Mouse (Mus musculus): ENCODE results near the gene Emc10. TPM values are rescaled to one million over a fixed set of nuclear protein-coding genes. Genes with fewer than 3 reads are reported as not detected.

The Emc10 gene
- polyA plus RNA-seq, 1 experiment from 2014 or later, result 77.2 TPM

DNA sequence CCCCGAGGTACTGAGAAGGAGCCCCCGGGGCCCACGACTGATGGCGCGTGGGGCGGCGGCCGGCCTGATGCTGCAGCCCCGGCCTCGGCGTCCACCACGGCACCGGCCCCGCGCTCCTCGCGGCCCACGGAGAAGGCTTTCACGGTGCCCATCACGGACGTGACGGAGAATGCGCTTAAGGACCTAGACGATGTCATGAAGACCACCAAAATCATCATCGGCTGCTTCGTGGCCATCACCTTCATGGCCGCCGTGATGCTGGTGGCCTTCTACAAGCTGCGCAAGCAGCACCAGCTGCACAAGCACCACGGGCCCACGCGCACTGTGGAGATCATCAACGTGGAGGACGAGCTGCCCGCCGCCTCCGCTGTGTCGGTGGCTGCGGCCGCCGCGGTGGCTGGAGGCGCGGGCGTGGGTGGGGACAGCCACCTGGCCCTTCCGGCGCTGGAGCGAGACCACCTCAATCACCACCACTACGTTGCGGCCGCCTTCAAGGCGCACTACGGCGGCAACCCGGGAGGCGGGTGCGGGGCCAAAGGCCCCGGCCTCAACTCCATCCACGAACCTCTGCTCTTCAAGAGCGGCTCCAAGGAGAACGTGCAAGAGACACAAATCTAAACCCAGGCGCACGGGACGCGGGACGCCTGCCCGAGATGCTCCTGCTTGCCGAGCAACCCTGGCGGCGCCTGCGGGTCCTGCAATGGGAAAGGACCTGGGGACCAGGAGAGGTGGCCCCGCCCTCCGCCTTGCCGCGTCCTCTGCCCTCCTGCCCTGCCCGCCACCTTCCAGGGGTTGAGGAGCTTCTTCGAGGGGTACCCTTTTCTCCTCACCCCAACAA, 33.9 kb downstream of the Emc10 start:
- no peaks in the 10 kb centered on the region for H3K36me3 ChIP-seq (ENCODE audit: control insufficient read depth, insufficient read depth, low read length)
- H3K9ac ChIP-seq (ENCODE audit: low read depth, low read length), result peak overlapping the region; percentile 6; the same call in 1 of the 2 replicates
- H3K27me3 ChIP-seq (replicated peaks; ENCODE audit: control insufficient read depth, insufficient read depth, low read length), result peaks cover 40% of the 10 kb centered on the region
- H3K4me2 ChIP-seq (ENCODE audit: low read depth, low read length), result peak overlapping the region; percentile 27
- H3K4me3 ChIP-seq (ENCODE audit: low read length), result peak overlapping the region; percentile 28
- peaks cover 12% of the 10 kb centered on the region for H3K4me1 ChIP-seq (ENCODE audit: control insufficient read depth, insufficient read depth, low read length)
- no peak for ATAC-seq
- WGBS, result 12% methylated on average over 76 of the region's 77 CpGs
- H3K9me3 ChIP-seq (ENCODE audit: control insufficient read depth, low read length), result no peaks in the 10 kb centered on the region
- no peak overlapping the region for H3K27ac ChIP-seq (ENCODE audit: low read length)

DNA sequence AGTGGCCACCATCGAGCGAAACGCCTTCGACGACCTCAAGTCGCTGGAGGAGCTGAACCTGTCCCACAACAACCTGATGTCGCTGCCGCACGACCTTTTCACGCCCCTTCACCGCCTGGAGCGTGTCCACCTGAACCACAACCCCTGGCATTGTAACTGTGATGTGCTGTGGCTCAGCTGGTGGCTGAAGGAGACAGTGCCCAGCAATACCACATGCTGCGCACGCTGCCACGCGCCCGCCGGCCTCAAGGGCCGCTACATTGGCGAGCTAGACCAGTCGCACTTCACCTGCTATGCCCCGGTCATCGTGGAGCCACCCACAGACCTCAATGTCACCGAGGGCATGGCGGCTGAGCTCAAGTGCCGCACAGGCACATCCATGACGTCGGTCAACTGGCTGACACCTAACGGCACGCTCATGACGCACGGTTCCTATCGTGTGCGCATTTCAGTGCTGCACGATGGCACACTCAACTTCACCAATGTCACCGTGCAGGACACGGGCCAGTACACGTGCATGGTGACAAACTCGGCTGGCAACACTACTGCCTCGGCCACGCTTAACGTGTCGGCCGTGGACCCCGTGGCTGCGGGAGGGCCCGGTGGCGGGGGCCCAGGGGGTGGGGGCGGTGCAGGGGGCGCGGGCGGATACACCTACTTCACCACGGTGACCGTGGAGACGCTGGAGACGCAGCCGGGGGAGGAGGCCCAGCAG, 34.7 kb downstream of the Emc10 start:
- no peaks in the 10 kb centered on the region for H3K9me3 ChIP-seq (ENCODE audit: control insufficient read depth, low read length)
- H3K4me2 ChIP-seq (ENCODE audit: low read depth, low read length), result no peak overlapping the region
- H3K4me1 ChIP-seq (ENCODE audit: control insufficient read depth, insufficient read depth, low read length), result peaks cover 12% of the 10 kb centered on the region
- no peak for ATAC-seq
- H3K9ac ChIP-seq (ENCODE audit: low read depth, low read length), result no peak overlapping the region
- H3K36me3 ChIP-seq (ENCODE audit: control insufficient read depth, insufficient read depth, low read length), result no peaks in the 10 kb centered on the region
- 43% methylated on average over 57 of the region's 57 CpGs for WGBS
- no peak overlapping the region for H3K4me3 ChIP-seq (ENCODE audit: low read length)
- H3K27ac ChIP-seq (ENCODE audit: low read length), result no peak overlapping the region
- H3K27me3 ChIP-seq (replicated peaks; ENCODE audit: control insufficient read depth, insufficient read depth, low read length), result peaks cover 40% of the 10 kb centered on the region

DNA sequence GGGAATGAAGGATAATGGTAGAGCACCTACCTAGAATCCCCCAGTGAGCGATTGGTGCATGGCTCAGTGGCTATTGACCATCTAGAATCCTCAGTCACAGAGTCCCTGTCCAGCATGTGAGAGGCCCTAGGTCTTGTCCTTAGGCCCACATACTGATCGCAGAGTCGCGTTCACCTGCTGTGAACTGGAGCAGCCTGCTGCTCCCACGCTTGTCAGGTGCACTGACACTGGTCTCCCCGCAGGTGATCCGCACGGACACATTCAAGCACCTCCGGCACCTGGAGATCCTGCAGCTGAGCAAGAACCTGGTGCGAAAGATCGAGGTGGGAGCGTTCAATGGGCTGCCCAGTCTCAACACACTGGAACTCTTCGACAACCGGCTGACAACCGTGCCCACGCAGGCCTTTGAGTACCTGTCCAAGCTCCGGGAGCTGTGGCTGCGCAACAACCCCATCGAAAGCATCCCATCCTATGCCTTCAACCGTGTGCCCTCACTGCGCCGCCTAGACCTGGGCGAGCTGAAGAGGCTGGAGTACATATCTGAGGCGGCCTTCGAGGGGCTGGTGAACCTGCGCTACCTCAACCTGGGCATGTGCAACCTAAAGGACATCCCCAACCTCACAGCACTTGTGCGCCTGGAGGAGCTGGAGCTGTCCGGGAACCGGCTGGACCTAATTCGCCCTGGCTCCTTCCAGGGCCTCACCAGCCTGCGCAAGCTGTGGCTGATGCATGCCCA, 35.4 kb downstream of the Emc10 start:
- no peak for ATAC-seq
- Histone ChIP-seq H3K36me3 (ENCODE audit: control insufficient read depth, insufficient read depth, low read length) (no peaks in the 10 kb centered on the region), H3K4me1 (ENCODE audit: control insufficient read depth, insufficient read depth, low read length) (peaks cover 12% of the 10 kb centered on the region), H3K27ac (ENCODE audit: low read length) (no peak overlapping the region), H3K4me2 (ENCODE audit: low read depth, low read length) (no peak overlapping the region), H3K9ac (ENCODE audit: low read depth, low read length) (no peak overlapping the region), H3K27me3 (replicated peaks; ENCODE audit: control insufficient read depth, insufficient read depth, low read length) (peaks cover 40% of the 10 kb centered on the region), H3K9me3 (ENCODE audit: control insufficient read depth, low read length) (no peaks in the 10 kb centered on the region), H3K4me3 (ENCODE audit: low read length) (no peak overlapping the region)
- WGBS, result 63% methylated on average over 31 of the region's 31 CpGs

DNA sequence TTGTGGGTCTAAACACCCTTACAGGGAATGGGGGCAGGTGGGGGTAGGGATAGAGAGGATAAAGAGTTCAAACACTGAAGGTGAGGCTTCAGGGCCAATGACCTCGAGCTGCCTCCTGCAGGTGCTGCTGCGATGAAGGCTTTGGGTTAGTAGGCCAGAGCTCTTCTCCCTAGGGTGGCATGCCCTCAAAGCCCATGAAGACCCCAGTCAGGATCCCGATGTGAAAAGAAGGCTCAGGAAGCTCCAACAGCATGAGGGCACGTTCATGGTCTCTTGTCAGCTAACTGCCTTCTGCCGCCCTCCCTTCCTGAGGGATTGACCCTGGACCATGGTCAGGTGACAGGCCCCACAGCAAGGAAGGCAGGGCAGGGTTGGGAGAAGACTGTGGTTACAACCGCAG, 36.3 kb downstream of the Emc10 start:
- peaks cover 40% of the 10 kb centered on the region for H3K27me3 ChIP-seq (replicated peaks; ENCODE audit: control insufficient read depth, insufficient read depth, low read length)
- H3K4me3 ChIP-seq (ENCODE audit: low read length), result no peak overlapping the region
- no peak for ATAC-seq
- WGBS, result 69% methylated on average over 6 of the region's 6 CpGs
- no peaks in the 10 kb centered on the region for H3K9me3 ChIP-seq (ENCODE audit: control insufficient read depth, low read length)
- no peak overlapping the region for H3K27ac ChIP-seq (ENCODE audit: low read length)
- H3K4me1 ChIP-seq (ENCODE audit: control insufficient read depth, insufficient read depth, low read length), result peaks cover 7% of the 10 kb centered on the region
- H3K4me2 ChIP-seq (ENCODE audit: low read depth, low read length), result no peak overlapping the region
- no peaks in the 10 kb centered on the region for H3K36me3 ChIP-seq (ENCODE audit: control insufficient read depth, insufficient read depth, low read length)
- no peak overlapping the region for H3K9ac ChIP-seq (ENCODE audit: low read depth, low read length)

DNA sequence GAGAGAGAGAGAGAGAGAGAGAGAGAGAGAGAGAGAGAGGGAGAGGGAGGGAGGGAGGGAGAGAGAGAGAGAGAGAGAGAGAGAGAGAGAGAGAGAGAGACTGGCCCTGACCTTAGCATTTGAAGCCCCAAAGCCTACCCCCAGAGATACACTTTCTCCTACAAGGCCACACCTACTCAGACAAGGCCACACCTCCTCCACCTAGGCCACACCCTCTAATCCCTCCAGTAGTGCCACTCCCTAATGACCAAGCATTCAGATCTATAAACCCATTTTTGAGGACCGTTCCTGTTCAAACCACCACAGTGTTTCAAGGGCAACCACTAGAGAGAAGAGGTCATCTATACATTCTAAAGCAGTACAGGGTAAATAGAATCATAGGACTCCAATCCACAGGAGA, 40.0 kb downstream of the Emc10 start:
- Histone ChIP-seq H3K9ac (ENCODE audit: low read depth, low read length) (no peak overlapping the region), H3K9me3 (ENCODE audit: control insufficient read depth, low read length) (no peaks in the 10 kb centered on the region), H3K4me2 (ENCODE audit: low read depth, low read length) (no peak overlapping the region), H3K36me3 (ENCODE audit: control insufficient read depth, insufficient read depth, low read length) (no peaks in the 10 kb centered on the region), H3K4me1 (ENCODE audit: control insufficient read depth, insufficient read depth, low read length) (no peaks in the 10 kb centered on the region), H3K4me3 (ENCODE audit: low read length) (no peak overlapping the region), H3K27me3 (replicated peaks; ENCODE audit: control insufficient read depth, insufficient read depth, low read length) (peaks cover 11% of the 10 kb centered on the region), H3K27ac (ENCODE audit: low read length) (no peak overlapping the region)
- ATAC-seq, result no peak
- 77% methylated on average over 1 of the region's 1 CpGs for WGBS

DNA sequence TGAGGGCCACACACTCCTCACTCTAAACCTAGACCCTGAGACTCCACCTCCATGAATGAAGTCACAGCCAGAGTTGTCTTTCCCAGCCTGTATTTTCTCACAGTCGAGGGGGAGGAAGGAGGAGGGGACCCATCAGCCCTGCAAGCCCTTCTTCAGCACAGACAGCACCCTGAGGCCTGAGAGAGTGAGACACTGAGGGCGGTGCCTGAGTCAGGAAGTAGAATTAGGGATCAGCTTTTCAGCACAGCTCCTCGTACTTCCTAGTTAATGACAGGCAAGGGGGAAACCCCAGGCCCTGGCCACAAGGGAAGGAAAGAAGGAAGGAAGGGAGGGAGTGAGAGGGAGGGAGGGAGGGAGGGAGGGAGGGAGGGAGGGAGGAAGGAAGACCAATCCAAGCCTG, 43.1 kb downstream of the Emc10 start:
- no peak overlapping the region for H3K27ac ChIP-seq (ENCODE audit: low read length)
- no peaks in the 10 kb centered on the region for H3K9me3 ChIP-seq (ENCODE audit: control insufficient read depth, low read length)
- H3K36me3 ChIP-seq (ENCODE audit: control insufficient read depth, insufficient read depth, low read length), result no peaks in the 10 kb centered on the region
- no peaks in the 10 kb centered on the region for H3K4me1 ChIP-seq (ENCODE audit: control insufficient read depth, insufficient read depth, low read length)
- H3K4me3 ChIP-seq (ENCODE audit: low read length), result no peak overlapping the region
- no peaks in the 10 kb centered on the region; the same call in 1 of the 2 replicates for H3K27me3 ChIP-seq (replicated peaks; ENCODE audit: control insufficient read depth, insufficient read depth, low read length)
- ATAC-seq, result no peak
- no peak overlapping the region for H3K4me2 ChIP-seq (ENCODE audit: low read depth, low read length)
- H3K9ac ChIP-seq (ENCODE audit: low read depth, low read length), result peak overlapping the region; percentile 19; the same call in 1 of the 2 replicates
- WGBS, result 8% methylated on average over 3 of the region's 3 CpGs

DNA sequence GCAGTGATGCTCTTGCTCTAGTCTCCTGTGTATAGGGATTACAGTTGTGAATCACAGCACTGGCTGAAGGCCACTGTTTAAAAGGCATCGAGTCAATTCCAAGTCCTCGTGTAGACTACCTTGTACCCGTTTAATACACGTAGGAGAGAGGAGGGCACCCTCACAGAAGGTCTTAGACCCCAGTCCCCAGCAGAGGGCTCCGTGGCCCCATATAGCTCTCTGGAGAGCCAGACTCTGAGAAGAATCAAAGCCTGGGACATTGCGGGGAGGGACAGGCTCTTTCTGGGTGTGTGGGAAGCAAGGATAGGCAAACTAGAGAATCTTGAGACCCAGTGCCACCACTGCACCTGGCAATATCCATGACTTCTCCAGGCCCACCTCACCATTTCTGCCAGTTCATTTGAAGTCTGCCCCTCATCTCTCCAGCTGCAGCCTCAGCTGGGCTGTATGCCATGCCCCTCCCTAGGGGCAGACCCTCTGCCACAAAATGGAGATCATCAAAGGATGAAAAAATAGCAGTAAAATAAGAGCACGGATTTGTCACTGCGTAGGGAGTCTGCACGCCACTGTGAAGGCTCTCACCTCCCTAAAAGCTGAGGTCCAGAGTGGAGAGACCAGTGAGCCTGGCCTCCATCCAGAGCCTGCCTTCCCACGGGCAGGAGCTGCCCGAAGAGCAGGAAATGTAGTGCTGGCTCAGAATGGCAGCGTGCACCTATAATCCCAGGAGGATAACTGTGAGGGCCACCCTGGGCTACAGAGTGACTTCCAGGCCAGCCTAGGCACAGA, 50.1 kb downstream of the Emc10 start:
- Histone ChIP-seq H3K9me3 (ENCODE audit: control insufficient read depth, low read length) (no peaks in the 10 kb centered on the region), H3K36me3 (ENCODE audit: control insufficient read depth, insufficient read depth, low read length) (no peaks in the 10 kb centered on the region), H3K4me1 (ENCODE audit: control insufficient read depth, insufficient read depth, low read length) (no peaks in the 10 kb centered on the region), H3K9ac (ENCODE audit: low read depth, low read length) (no peak overlapping the region), H3K4me3 (ENCODE audit: low read length) (no peak overlapping the region), H3K27ac (ENCODE audit: low read length) (no peak overlapping the region), H3K27me3 (replicated peaks; ENCODE audit: control insufficient read depth, insufficient read depth, low read length) (peaks cover 51% of the 10 kb centered on the region), H3K4me2 (ENCODE audit: low read depth, low read length) (no peak overlapping the region)
- ATAC-seq, result no peak
- 39% methylated on average over 12 of the region's 12 CpGs for WGBS

DNA sequence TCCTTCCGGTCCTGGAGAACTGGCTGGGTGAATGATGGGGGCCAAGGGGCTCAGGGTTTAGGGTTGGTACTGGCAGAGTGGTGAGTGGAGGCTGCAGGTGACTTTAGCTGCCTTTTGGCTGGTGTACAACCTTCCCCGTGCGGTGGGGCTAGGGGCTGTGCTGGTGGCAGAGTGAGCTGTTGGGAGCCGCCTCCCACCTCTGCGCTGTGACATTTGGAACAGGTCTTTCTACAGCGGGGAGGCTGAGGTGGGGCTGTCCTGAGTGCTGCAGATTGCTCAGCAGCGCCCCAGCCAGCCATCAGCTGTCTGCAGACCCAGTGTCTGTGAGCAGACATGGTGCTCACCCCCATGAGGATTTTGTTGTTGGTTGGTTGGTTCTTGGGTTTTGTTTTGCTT, 50.8 kb downstream of the Emc10 start:
- H3K9me3 ChIP-seq (ENCODE audit: control insufficient read depth, low read length), result no peaks in the 10 kb centered on the region
- H3K4me2 ChIP-seq (ENCODE audit: low read depth, low read length), result no peak overlapping the region
- H3K27me3 ChIP-seq (replicated peaks; ENCODE audit: control insufficient read depth, insufficient read depth, low read length), result peaks cover 57% of the 10 kb centered on the region
- no peak overlapping the region for H3K27ac ChIP-seq (ENCODE audit: low read length)
- no peak overlapping the region for H3K4me3 ChIP-seq (ENCODE audit: low read length)
- no peak for ATAC-seq
- H3K36me3 ChIP-seq (ENCODE audit: control insufficient read depth, insufficient read depth, low read length), result no peaks in the 10 kb centered on the region
- no peak overlapping the region for H3K9ac ChIP-seq (ENCODE audit: low read depth, low read length)
- H3K4me1 ChIP-seq (ENCODE audit: control insufficient read depth, insufficient read depth, low read length), result no peaks in the 10 kb centered on the region
- WGBS, result 14% methylated on average over 7 of the region's 7 CpGs
